ENCODE assay signal across 8 mouse cellular contexts in genomic region chr3:141981613-141982432, GRCm38 (mm10).
DNase-seq lines count a peak whose midpoint lies in the region; ATAC-seq and TF ChIP-seq lines count a peak whose summit lies in the region.

No protein-coding gene starts in this region.

- intact Hi-C loops in left cerebral cortex, postnatal 36 days (cut with DNase I), result no loop called here

- no peaks in the 10 kb centered on the region for H3K9me3 ChIP-seq in stomach, embryonic 16.5 days (replicated peaks; ENCODE audit: control insufficient read depth, low read length)

- H3K4me2 ChIP-seq in stomach, embryonic 16.5 days (ENCODE audit: low read depth, low read length), result peak overlapping the region; percentile 21; the same call in 1 of the 2 replicates

- no peak for TF ChIP-seq CTCF in cerebellum, adult 2 months (IDR thresholded peaks at IDR 0.05; ENCODE audit: borderline replicate concordance, insufficient read depth, low read depth, low read length)

- H3K27ac ChIP-seq in cerebellum, adult 2 months (ENCODE audit: insufficient read depth, low read length), result no peak overlapping the region
- no peak overlapping the region for H3K27ac ChIP-seq in stomach, embryonic 16.5 days (ENCODE audit: low read length)

- no peaks in the 10 kb centered on the region; the same call in 1 of the 2 replicates for H3K4me1 ChIP-seq in cerebellum, adult 2 months (ENCODE audit: control insufficient read depth, insufficient read depth, low read length)
- peaks cover 2% of the 10 kb centered on the region; the same call in 1 of the 2 replicates for H3K4me1 ChIP-seq in stomach, embryonic 16.5 days (ENCODE audit: control insufficient read depth, insufficient read depth, low read length)

- no peaks in the 10 kb centered on the region for H3K27me3 ChIP-seq in cerebellum, adult 2 months (ENCODE audit: control insufficient read depth, insufficient read depth, low read length)
- H3K27me3 ChIP-seq in stomach, embryonic 16.5 days (ENCODE audit: control insufficient read depth, insufficient read depth, low read length), result no peaks in the 10 kb centered on the region

- H3K4me3 ChIP-seq in cerebellum, adult 2 months (replicated peaks; ENCODE audit: insufficient read depth, low read depth, low read length), result peak overlapping the region; percentile 2
- no peak overlapping the region for H3K4me3 ChIP-seq in stomach, embryonic 16.5 days (replicated peaks; ENCODE audit: low read length)

- H3K36me3 ChIP-seq in stomach, embryonic 16.5 days (ENCODE audit: control insufficient read depth, insufficient read depth, low read length), result no peaks in the 10 kb centered on the region

- ATAC-seq in stomach, embryonic 16.5 days (ENCODE audit: insufficient read depth, low FRiP score), result no peak
- no peak for ATAC-seq in erythroblast, adult 5-6 weeks (replicated peaks; ENCODE audit: low FRiP score, poor library complexity, severe bottlenecking)
- no peak for ATAC-seq in erythroid progenitor cell, adult 5-6 weeks (replicated peaks; ENCODE audit: low FRiP score, poor library complexity, severe bottlenecking)

- 20% methylated on average over 24 of the region's 24 CpGs for WGBS in cerebellum, adult 2 months
- 65% methylated on average over 24 of the region's 24 CpGs for WGBS in stomach, embryonic 16.5 days

- TF ChIP-seq POLR2A in cerebellum, adult 2 months (IDR thresholded peaks at IDR 0.05; ENCODE audit: borderline replicate concordance, insufficient read depth, low read length), result no peak

- DNase-seq in cerebellum, adult 2 months, result peak; percentile 3 to 16
- no peak for DNase-seq in cerebellum, adult 8-10 months
- peak; percentile 2 for DNase-seq in urinary bladder, postnatal 25 days (ENCODE audit: low spot score)
- no peak for DNase-seq in urinary bladder, adult 18-20 months (ENCODE audit: low spot score in 2 of 2)
- DNase-seq in left cerebral cortex, postnatal 36 days (ENCODE audit: low spot score in 2 of 2), result peak; percentile 5 to 8

- H3K9ac ChIP-seq in stomach, embryonic 16.5 days (ENCODE audit: low read length), result no peak overlapping the region

Comparison
In these comparisons a context has a peak if more than half of its experiments do, and no peak if none do; other contexts are left out.
1. DNase-seq: peak in cerebellum, adult 2 months (2 of 2), urinary bladder, postnatal 25 days (single experiment) and left cerebral cortex, postnatal 36 days (2 of 2); none in cerebellum, adult 8-10 months (single experiment) and urinary bladder, adult 18-20 months (0 of 2).